Mouse (Mus musculus): Measurements from ENCODE around the gene Dyx1c1. TPM values are rescaled to one million over a fixed set of nuclear protein-coding genes. Genes with fewer than 3 reads are reported as not detected.

Dyx1c1 gene
- polyA plus RNA-seq, 1 experiment from 2014 or later: 1.5 TPM

- H3K4me3 ChIP-seq: no peak overlapping the region
- DNase-seq (ENCODE audit: extremely low spot score, low spot score): no peak
- no peak overlapping the region for H3K27ac ChIP-seq
- H3K4me1 ChIP-seq: no peaks in the 10 kb centered on the region
- peaks cover 9% of the 10 kb centered on the region for H3K9me3 ChIP-seq
- peaks cover 52% of the 10 kb centered on the region for H3K36me3 ChIP-seq (replicated peaks)
- no peaks in the 10 kb centered on the region for H3K27me3 ChIP-seq (ENCODE audit: poor library complexity, severe bottlenecking)
- whole genome bisulfite sequencing: 90% methylated on average over 1 of the region's 1 CpGs
Measured at GRCm38 (mm10) chr9:72947010-72947409, 11.6 kb upstream of the Dyx1c1 start.

- no peak overlapping the region for H3K27ac ChIP-seq
- no peak overlapping the region for H3K4me3 ChIP-seq
- no peak for DNase-seq (ENCODE audit: extremely low spot score, low spot score)
- H3K9me3 ChIP-seq: peaks cover 9% of the 10 kb centered on the region
- peaks cover 32% of the 10 kb centered on the region for H3K36me3 ChIP-seq (replicated peaks)
- no peaks in the 10 kb centered on the region for H3K4me1 ChIP-seq
- H3K27me3 ChIP-seq (ENCODE audit: poor library complexity, severe bottlenecking): no peaks in the 10 kb centered on the region
- WGBS: 79% methylated on average over 7 of the region's 7 CpGs
Measured at GRCm38 (mm10) chr9:72949572-72949971, 9.0 kb upstream of the Dyx1c1 start.

- H3K36me3 ChIP-seq (replicated peaks): no peaks in the 10 kb centered on the region
- no peak overlapping the region for H3K4me3 ChIP-seq
- DNase-seq (ENCODE audit: extremely low spot score, low spot score): peak; percentile 25
- peaks cover 15% of the 10 kb centered on the region for H3K4me1 ChIP-seq
- WGBS: 62% methylated on average over 2 of the region's 2 CpGs
- H3K27ac ChIP-seq: no peak overlapping the region
- no peaks in the 10 kb centered on the region for H3K27me3 ChIP-seq (ENCODE audit: poor library complexity, severe bottlenecking)
- no peaks in the 10 kb centered on the region for H3K9me3 ChIP-seq
Measured at GRCm38 (mm10) chr9:72954746-72955145, 3.8 kb upstream of the Dyx1c1 start.

- Histone ChIP-seq H3K27me3 (ENCODE audit: poor library complexity, severe bottlenecking) (no peaks in the 10 kb centered on the region), H3K4me1 (peaks cover 15% of the 10 kb centered on the region), H3K4me3 (no peak overlapping the region), H3K36me3 (replicated peaks) (no peaks in the 10 kb centered on the region), H3K27ac (no peak overlapping the region), H3K9me3 (no peaks in the 10 kb centered on the region)
- WGBS: 18% methylated on average over 1 of the region's 1 CpGs
- DNase-seq (ENCODE audit: extremely low spot score, low spot score): peak; percentile 53
Measured at GRCm38 (mm10) chr9:72955546-72955945, 3.0 kb upstream of the Dyx1c1 start.

GRCm38 (mm10) chr9:72961346-72961745 is 2.8 kb downstream of the Dyx1c1 start:
- Histone ChIP-seq H3K27ac (no peak overlapping the region), H3K36me3 (replicated peaks) (no peaks in the 10 kb centered on the region), H3K27me3 (ENCODE audit: poor library complexity, severe bottlenecking) (no peaks in the 10 kb centered on the region), H3K4me3 (no peak overlapping the region), H3K4me1 (peaks cover 15% of the 10 kb centered on the region), H3K9me3 (no peaks in the 10 kb centered on the region)
- whole genome bisulfite sequencing: 73% methylated on average over 8 of the region's 8 CpGs
- DNase-seq (ENCODE audit: extremely low spot score, low spot score): no peak

- Histone ChIP-seq H3K27ac (no peak overlapping the region), H3K27me3 (ENCODE audit: poor library complexity, severe bottlenecking) (no peaks in the 10 kb centered on the region), H3K4me1 (peaks cover 15% of the 10 kb centered on the region), H3K9me3 (no peaks in the 10 kb centered on the region), H3K36me3 (replicated peaks) (no peaks in the 10 kb centered on the region), H3K4me3 (no peak overlapping the region)
- WGBS: 80% methylated on average over 15 of the region's 15 CpGs
- DNase-seq (ENCODE audit: extremely low spot score, low spot score): no peak
Measured at GRCm38 (mm10) chr9:72961959-72962358, 3.4 kb downstream of the Dyx1c1 start.

- 39% methylated on average over 11 of the region's 11 CpGs for WGBS
- Histone ChIP-seq H3K4me1 (0 out of 2 replicates have a peak, but pooled peaks cover 3% of the 10 kb centered on the region), H3K27ac (no peak overlapping the region), H3K9me3 (no peaks in the 10 kb centered on the region), H3K4me3 (no peak overlapping the region), H3K36me3 (replicated peaks) (no peaks in the 10 kb centered on the region), H3K27me3 (ENCODE audit: poor library complexity, severe bottlenecking) (no peaks in the 10 kb centered on the region)
- no peak for DNase-seq (ENCODE audit: extremely low spot score, low spot score)
Measured at GRCm38 (mm10) chr9:72968349-72969061, 9.9 kb downstream of the Dyx1c1 start.

GRCm38 (mm10) chr9:72969874-72970273 is 11.3 kb downstream of the Dyx1c1 start:
- no peak overlapping the region for H3K27ac ChIP-seq
- H3K4me3 ChIP-seq: no peak overlapping the region
- DNase-seq (ENCODE audit: extremely low spot score, low spot score): no peak
- H3K9me3 ChIP-seq: no peaks in the 10 kb centered on the region
- 72% methylated on average over 7 of the region's 7 CpGs for WGBS
- H3K27me3 ChIP-seq (ENCODE audit: poor library complexity, severe bottlenecking): no peaks in the 10 kb centered on the region
- H3K36me3 ChIP-seq (replicated peaks): no peaks in the 10 kb centered on the region
- 0 out of 2 replicates have a peak, but pooled peaks cover 3% of the 10 kb centered on the region for H3K4me1 ChIP-seq

GRCm38 (mm10) chr9:72972435-72972834 is 13.8 kb downstream of the Dyx1c1 start:
- Histone ChIP-seq H3K36me3 (replicated peaks) (no peaks in the 10 kb centered on the region), H3K27ac (no peak overlapping the region), H3K4me1 (0 out of 2 replicates have a peak, but pooled peaks cover 3% of the 10 kb centered on the region), H3K9me3 (no peaks in the 10 kb centered on the region), H3K4me3 (no peak overlapping the region), H3K27me3 (ENCODE audit: poor library complexity, severe bottlenecking) (no peaks in the 10 kb centered on the region)
- no peak for DNase-seq (ENCODE audit: extremely low spot score, low spot score)
- 89% methylated on average over 5 of the region's 5 CpGs for WGBS

- DNase-seq (ENCODE audit: extremely low spot score, low spot score): no peak
- no peaks in the 10 kb centered on the region for H3K27me3 ChIP-seq (ENCODE audit: poor library complexity, severe bottlenecking)
- no peak overlapping the region for H3K4me3 ChIP-seq
- H3K36me3 ChIP-seq (replicated peaks): no peaks in the 10 kb centered on the region
- H3K4me1 ChIP-seq: 0 out of 2 replicates have a peak, but pooled peaks cover 3% of the 10 kb centered on the region
- no peaks in the 10 kb centered on the region for H3K9me3 ChIP-seq
- H3K27ac ChIP-seq: no peak overlapping the region
Measured at GRCm38 (mm10) chr9:72972984-72973383, 14.4 kb downstream of the Dyx1c1 start.

GRCm38 (mm10) chr9:72974734-72975133 is 16.1 kb downstream of the Dyx1c1 start:
- Histone ChIP-seq H3K4me3 (no peak overlapping the region), H3K4me1 (no peaks in the 10 kb centered on the region), H3K9me3 (no peaks in the 10 kb centered on the region), H3K27me3 (ENCODE audit: poor library complexity, severe bottlenecking) (no peaks in the 10 kb centered on the region), H3K27ac (no peak overlapping the region), H3K36me3 (replicated peaks) (no peaks in the 10 kb centered on the region)
- no peak for DNase-seq (ENCODE audit: extremely low spot score, low spot score)
- 93% methylated on average over 5 of the region's 5 CpGs for WGBS

- H3K4me3 ChIP-seq: no peak overlapping the region
- no peak for DNase-seq (ENCODE audit: extremely low spot score, low spot score)
- H3K27me3 ChIP-seq (ENCODE audit: poor library complexity, severe bottlenecking): no peaks in the 10 kb centered on the region
- no peaks in the 10 kb centered on the region for H3K4me1 ChIP-seq
- no peaks in the 10 kb centered on the region for H3K36me3 ChIP-seq (replicated peaks)
- 83% methylated on average over 1 of the region's 1 CpGs for WGBS
- no peak overlapping the region for H3K27ac ChIP-seq
- no peaks in the 10 kb centered on the region for H3K9me3 ChIP-seq
Measured at GRCm38 (mm10) chr9:72975242-72975641, 16.7 kb downstream of the Dyx1c1 start.

- H3K4me3 ChIP-seq: no peak overlapping the region
- no peak for DNase-seq (ENCODE audit: extremely low spot score, low spot score)
- H3K9me3 ChIP-seq: no peaks in the 10 kb centered on the region
- no peaks in the 10 kb centered on the region for H3K27me3 ChIP-seq (ENCODE audit: poor library complexity, severe bottlenecking)
- peaks cover 18% of the 10 kb centered on the region for H3K4me1 ChIP-seq
- H3K36me3 ChIP-seq (replicated peaks): no peaks in the 10 kb centered on the region
- H3K27ac ChIP-seq: no peak overlapping the region
- 72% methylated on average over 2 of the region's 2 CpGs for WGBS
Measured at GRCm38 (mm10) chr9:72983066-72983465, 24.5 kb downstream of the Dyx1c1 start.
